Mouse (Mus musculus) liver, embryonic 11.5 days (tissue): ENCODE measurements around the gene Hnrnpa3. TPM values are rescaled to one million over a fixed set of nuclear protein-coding genes. Genes with fewer than 3 reads are reported as not detected.
"Not testable (repeated sequence)": the region's sequence is repeated elsewhere in the genome, so short reads cannot be mapped to it uniquely, and the experiment has no call there.

Experiments used
- ATAC-seq: fragments of 200-750 bp; cut with Nextera tagmentation; replicated peaks from 2 replicates; pipeline ENCODE4 v1.8.0; 2017; ENCODE audit warnings: moderate number of reproducible peaks, mild to moderate bottlenecking, moderate TSS enrichment, moderate library complexity; ENCODE audit not compliant: low FRiP score
- DNase-seq: peaks from one replicate; pipeline ENCODE4 v3.0.0-alpha.2; 2017; ENCODE audit warnings: low spot score
- H3K27ac ChIP-seq: fragments of 300-500 bp; sonication (generic); 2 replicates; pipeline ENCODE4 v1.5.1; 2014; ENCODE audit warnings: mild to moderate bottlenecking, low read depth, low read length, control low read depth
- H3K27me3 ChIP-seq: fragments of 300-500 bp; sonication (generic); replicated peaks from 2 replicates; pipeline ENCODE4 v1.6.1; 2014; ENCODE audit warnings: low read length, mixed read lengths; ENCODE audit not compliant: control insufficient read depth, insufficient read depth
- H3K36me3 ChIP-seq: fragments of 300-500 bp; sonication (generic); 2 replicates; pipeline ENCODE4 v1.6.1; 2014; ENCODE audit warnings: mild to moderate bottlenecking, low read length, moderate library complexity, mixed read lengths; ENCODE audit not compliant: control insufficient read depth, insufficient read depth
- H3K4me1 ChIP-seq: fragments of 300-500 bp; sonication (generic); replicated peaks from 2 replicates; pipeline ENCODE4 v1.6.1; 2014; ENCODE audit warnings: low read length, mixed read lengths; ENCODE audit not compliant: control insufficient read depth, insufficient read depth
- H3K4me2 ChIP-seq: fragments of 300-500 bp; sonication (generic); 2 replicates; pipeline ENCODE4 v1.6.1; 2014; ENCODE audit warnings: mild to moderate bottlenecking, control low read depth, moderate library complexity
- H3K4me3 ChIP-seq: fragments of 300-500 bp; sonication (generic); 2 replicates; pipeline ENCODE4 v1.5.1; 2014; ENCODE audit warnings: low read depth, low read length, control low read depth
- H3K9ac ChIP-seq: fragments of 300-500 bp; sonication (generic); 2 replicates; pipeline ENCODE4 v1.6.1; 2014; ENCODE audit warnings: low read depth, low read length, control low read depth
- H3K9me3 ChIP-seq: fragments of 300-500 bp; sonication (generic); 2 replicates; pipeline ENCODE4 v1.6.1; 2016; ENCODE audit warnings: low read length, inconsistent platforms, mixed read lengths; ENCODE audit not compliant: control insufficient read depth
- WGBS: fragments of 180-500 bp; shearing (Covaris S2); extraction: QIAGEN DNeasy Blood & Tissue Kit; methylation state at CpG from one replicate; pipeline ENCODE4 v1.1.7; 2014; 5-methylcytosine and 5-hydroxymethylcytosine counted together
- polyA plus RNA-seq: library from polyadenylated mRNA; unstranded; fragments of >200 nt; fragmentation: Nextera tagmentation; extraction: Ambion mirVana; gene quantifications from 2 replicates; pipeline ENCODE4 v1.2.1, GENCODE M21; 2014

The Hnrnpa3 gene
- 222 and 234 TPM in 2 replicates for polyA plus RNA-seq

GRCm38 (mm10) chr2:75658727-75659628, at the start of gene Hnrnpa3:
Gene Hnrnpa3, plus strand, starts transcription at chr2:75659261.
- H3K9me3 ChIP-seq: no peaks in the 10 kb centered on the region
- peak within 1 kb of the TSS; percentile 99 for H3K27ac ChIP-seq
- peaks cover 20% of the 10 kb centered on the region for H3K36me3 ChIP-seq
- under 1% methylated on average over 102 of the region's 102 CpGs for WGBS
- H3K4me2 ChIP-seq: peak within 1 kb of the TSS; percentile 90
- H3K4me3 ChIP-seq: peak within 1 kb of the TSS; percentile 96
- peak within 1 kb of the TSS; percentile 100 for H3K9ac ChIP-seq
- H3K4me1 ChIP-seq: peaks cover 15% of the 10 kb centered on the region
- no peaks in the 10 kb centered on the region for H3K27me3 ChIP-seq
- DNase-seq: peak; percentile 98
- peak; percentile 94 for ATAC-seq

GRCm38 (mm10) chr2:75609971-75610370, 49.1 kb upstream of the Hnrnpa3 start:
- Histone ChIP-seq H3K9ac (no peak overlapping the region), H3K4me2 (peak overlapping the region; percentile 47; the same call in 1 of the 2 replicates), H3K36me3 (no peaks in the 10 kb centered on the region), H3K27ac (no peak overlapping the region), H3K9me3 (no peaks in the 10 kb centered on the region), H3K4me3 (no peak overlapping the region), H3K27me3 (peaks cover 30% of the 10 kb centered on the region), H3K4me1 (peaks cover 4% of the 10 kb centered on the region; the same call in 1 of the 2 replicates)
- no peak for ATAC-seq
- no peak for DNase-seq
- WGBS: 48% methylated on average over 15 of the region's 15 CpGs

GRCm38 (mm10) chr2:75610602-75611001, 48.5 kb upstream of the Hnrnpa3 start:
- WGBS: 70% methylated on average over 7 of the region's 7 CpGs
- H3K9me3 ChIP-seq, H3K4me3 ChIP-seq, ATAC-seq, H3K27ac ChIP-seq, H3K4me2 ChIP-seq, H3K9ac ChIP-seq, H3K36me3 ChIP-seq, DNase-seq, H3K4me1 ChIP-seq: not testable (repeated sequence)
- H3K27me3 ChIP-seq: peaks cover 30% of the 10 kb centered on the region

GRCm38 (mm10) chr2:75611041-75611805, 47.8 kb upstream of the Hnrnpa3 start:
- 73% methylated on average over 15 of the region's 15 CpGs for WGBS
- Histone ChIP-seq H3K27me3 (peaks cover 30% of the 10 kb centered on the region), H3K9ac (no peak overlapping the region), H3K4me2 (no peak overlapping the region), H3K4me1 (peaks cover 4% of the 10 kb centered on the region; the same call in 1 of the 2 replicates), H3K27ac (no peak overlapping the region), H3K9me3 (no peaks in the 10 kb centered on the region), H3K36me3 (no peaks in the 10 kb centered on the region), H3K4me3 (no peak overlapping the region)
- no peak for ATAC-seq
- DNase-seq: no peak

- 88% methylated on average over 2 of the region's 2 CpGs for WGBS
Measured at GRCm38 (mm10) chr2:75612006-75612405, 47.1 kb upstream of the Hnrnpa3 start.

GRCm38 (mm10) chr2:75612981-75613567, 46.0 kb upstream of the Hnrnpa3 start:
- ATAC-seq (no peak), DNase-seq (no peak)
- Histone ChIP-seq H3K4me3 (no peak overlapping the region), H3K27me3 (peaks cover 27% of the 10 kb centered on the region), H3K4me2 (no peak overlapping the region; the same call in 1 of the 2 replicates), H3K9me3 (no peaks in the 10 kb centered on the region), H3K4me1 (peaks cover 4% of the 10 kb centered on the region; the same call in 1 of the 2 replicates), H3K9ac (no peak overlapping the region), H3K36me3 (no peaks in the 10 kb centered on the region), H3K27ac (no peak overlapping the region)
- 20% methylated on average over 14 of the region's 14 CpGs for WGBS

More at GRCm38 (mm10) chr2:75612006-75612405, 47.1 kb upstream of the Hnrnpa3 start:
- H3K9ac ChIP-seq: no peak overlapping the region
- no peak for ATAC-seq
- peaks cover 4% of the 10 kb centered on the region; the same call in 1 of the 2 replicates for H3K4me1 ChIP-seq
- no peak overlapping the region for H3K4me3 ChIP-seq
- DNase-seq: no peak
- H3K9me3 ChIP-seq: no peaks in the 10 kb centered on the region
- H3K4me2 ChIP-seq: no peak overlapping the region
- H3K27me3 ChIP-seq: peaks cover 30% of the 10 kb centered on the region
- H3K27ac ChIP-seq: no peak overlapping the region
- H3K36me3 ChIP-seq: no peaks in the 10 kb centered on the region

- H3K27ac ChIP-seq: no peak overlapping the region
- H3K4me2 ChIP-seq: no peak overlapping the region
- no peaks in the 10 kb centered on the region for H3K36me3 ChIP-seq
- ATAC-seq (no peak), DNase-seq (no peak)
- H3K4me1 ChIP-seq: 0 out of 2 replicates have a peak, but pooled peaks cover 4% of the 10 kb centered on the region
- H3K27me3 ChIP-seq: peaks cover 12% of the 10 kb centered on the region
- H3K9me3 ChIP-seq: no peaks in the 10 kb centered on the region
- WGBS: 83% methylated on average over 6 of the region's 6 CpGs
- H3K9ac ChIP-seq: no peak overlapping the region
- H3K4me3 ChIP-seq: no peak overlapping the region
Measured at GRCm38 (mm10) chr2:75614577-75614976, 44.5 kb upstream of the Hnrnpa3 start.

GRCm38 (mm10) chr2:75616911-75617310, 42.1 kb upstream of the Hnrnpa3 start:
- Histone ChIP-seq H3K27me3 (no peaks in the 10 kb centered on the region), H3K4me3 (no peak overlapping the region), H3K36me3 (no peaks in the 10 kb centered on the region), H3K27ac (no peak overlapping the region), H3K9me3 (no peaks in the 10 kb centered on the region), H3K4me2 (no peak overlapping the region), H3K4me1 (0 out of 2 replicates have a peak, but pooled peaks cover 4% of the 10 kb centered on the region), H3K9ac (no peak overlapping the region)
- ATAC-seq (no peak), DNase-seq (no peak)
- WGBS: 84% methylated on average over 8 of the region's 8 CpGs
